Mouse (Mus musculus) ES-E14 (cell line): ENCODE measurements around the gene Utrn.

Source experiments
- HCFC1 ChIP-seq: IDR thresholded peaks from 2 replicates; pipeline ENCODE4 v1.6.1; 2012; ENCODE audit warnings: low read length, inconsistent platforms, borderline replicate concordance; ENCODE audit not compliant: insufficient read depth
- MAFK ChIP-seq: IDR thresholded peaks from 2 replicates; pipeline ENCODE4 v1.6.1; 2014; ENCODE audit warnings: mild to moderate bottlenecking, low read depth, low read length, inconsistent platforms; ENCODE audit not compliant: insufficient read depth
- ZNF384 ChIP-seq: IDR thresholded peaks from 2 replicates; pipeline ENCODE4 v1.6.1; 2012; ENCODE audit warnings: low read depth, low read length, inconsistent platforms

- TF ChIP-seq HCFC1 (no peak), MAFK (no peak), ZNF384 (no peak)
Measured at GRCm38 (mm10) chr10:12354556-12354955, 514.6 kb downstream of the Utrn start.
